Mouse (Mus musculus) lung, postnatal 36 days (tissue): Measurements from ENCODE around the gene Cd55.
"Not testable (repeated sequence)": the region's sequence is repeated elsewhere in the genome, so short reads cannot be mapped to it uniquely, and the experiment has no call there.

Experiments used
- DNase-seq: peaks from one replicate; pipeline ENCODE4 v3.0.0; 2022; ENCODE audit warnings: mixed read lengths

Cd55 gene

GRCm38 (mm10) chr1:130422664-130423111, 39.9 kb downstream of the Cd55 start, which contains the start of gene Cd55b:
Cd55b (minus strand) TSS chr1:130423009.
- DNase-seq = peak; percentile 45

- not testable (repeated sequence) for DNase-seq
These were observed 40.5 kb downstream of the Cd55 start for GRCm38 (mm10) chr1:130422033-130422432.

- peak; percentile 10 for DNase-seq
These were observed 65.4 kb downstream of the Cd55 start for GRCm38 (mm10) chr1:130397109-130397508.
